Comparison of ENCODE assay signal across 8 mouse cellular contexts in genomic region chr11:22671791-22672490, GRCm38 (mm10).
DNase-seq lines count a peak whose midpoint lies in the region; ATAC-seq lines count a peak whose summit lies in the region.

No protein-coding gene starts in this region.

- ATAC-seq in embryonic facial prominence, embryonic 11.5 days (replicated peaks; ENCODE audit: insufficient number of reproducible peaks, low FRiP score, low TSS enrichment, low read depth), result peak; percentile 92
- peak; percentile 97 for ATAC-seq in forebrain, embryonic 12.5 days (ENCODE audit: low FRiP score)
- ATAC-seq in limb, embryonic 12.5 days (ENCODE audit: insufficient number of reproducible peaks, insufficient read depth, low FRiP score, low TSS enrichment, low read depth), result peak; percentile 88; the same call in 1 of the 2 replicates
- no peak for ATAC-seq in stomach, embryonic 16.5 days (ENCODE audit: insufficient read depth, low FRiP score)

- no peaks in the 10 kb centered on the region for H3K9me3 ChIP-seq in embryonic facial prominence, embryonic 11.5 days (replicated peaks; ENCODE audit: control insufficient read depth, low read length)
- no peaks in the 10 kb centered on the region for H3K9me3 ChIP-seq in embryonic facial prominence, embryonic 10.5 days
- no peaks in the 10 kb centered on the region for H3K9me3 ChIP-seq in forebrain, embryonic 12.5 days
- no peaks in the 10 kb centered on the region for H3K9me3 ChIP-seq in limb, embryonic 12.5 days
- no peaks in the 10 kb centered on the region for H3K9me3 ChIP-seq in stomach, embryonic 16.5 days (replicated peaks; ENCODE audit: control insufficient read depth, low read length)

- no peaks in the 10 kb centered on the region for H3K4me1 ChIP-seq in embryonic facial prominence, embryonic 11.5 days (ENCODE audit: control insufficient read depth, insufficient read depth, low read length)
- peaks cover 12% of the 10 kb centered on the region for H3K4me1 ChIP-seq in embryonic facial prominence, embryonic 10.5 days
- peaks cover 11% of the 10 kb centered on the region for H3K4me1 ChIP-seq in forebrain, embryonic 12.5 days
- H3K4me1 ChIP-seq in limb, embryonic 12.5 days (replicated peaks), result peaks cover 11% of the 10 kb centered on the region; the same call in 1 of the 2 replicates
- no peaks in the 10 kb centered on the region for H3K4me1 ChIP-seq in stomach, embryonic 16.5 days (ENCODE audit: control insufficient read depth, insufficient read depth, low read length)

- H3K9ac ChIP-seq in embryonic facial prominence, embryonic 11.5 days (replicated peaks; ENCODE audit: low read length), result no peak overlapping the region
- H3K9ac ChIP-seq in forebrain, embryonic 12.5 days, result no peak overlapping the region
- H3K9ac ChIP-seq in limb, embryonic 12.5 days (replicated peaks), result no peak overlapping the region
- no peak overlapping the region for H3K9ac ChIP-seq in stomach, embryonic 16.5 days (ENCODE audit: low read length)

- no peak overlapping the region for H3K27ac ChIP-seq in embryonic facial prominence, embryonic 11.5 days (replicated peaks; ENCODE audit: low read depth, low read length)
- H3K27ac ChIP-seq in embryonic facial prominence, embryonic 10.5 days (replicated peaks), result no peak overlapping the region
- H3K27ac ChIP-seq in forebrain, embryonic 12.5 days, result peak overlapping the region; percentile 48; the same call in 1 of the 2 replicates
- peak overlapping the region; percentile 53; the same call in 1 of the 2 replicates for H3K27ac ChIP-seq in limb, embryonic 12.5 days
- H3K27ac ChIP-seq in stomach, embryonic 16.5 days (ENCODE audit: low read length), result peak overlapping the region; percentile 23; the same call in 1 of the 2 replicates

- H3K27me3 ChIP-seq in embryonic facial prominence, embryonic 11.5 days (ENCODE audit: control insufficient read depth, insufficient read depth, low read length), result no peaks in the 10 kb centered on the region
- no peaks in the 10 kb centered on the region for H3K27me3 ChIP-seq in embryonic facial prominence, embryonic 10.5 days (replicated peaks; ENCODE audit: low read depth, poor library complexity, severe bottlenecking)
- no peaks in the 10 kb centered on the region for H3K27me3 ChIP-seq in forebrain, embryonic 12.5 days
- no peaks in the 10 kb centered on the region for H3K27me3 ChIP-seq in limb, embryonic 12.5 days
- no peaks in the 10 kb centered on the region for H3K27me3 ChIP-seq in stomach, embryonic 16.5 days (ENCODE audit: control insufficient read depth, insufficient read depth, low read length)

- DNase-seq in embryonic facial prominence, embryonic 11.5 days (ENCODE audit: low spot score), result peak; percentile 55
- DNase-seq in embryonic facial prominence, embryonic 10.5 days (ENCODE audit: low spot score), result no peak
- DNase-seq in NIH3T3 (ENCODE audit: low read depth), result peak; percentile 54
- no peak for DNase-seq in ovary, adult 18-20 months (ENCODE audit: low spot score)
- DNase-seq in gastrocnemius, postnatal 14 days, result no peak

- WGBS in embryonic facial prominence, embryonic 11.5 days, result 39% methylated on average over 5 of the region's 5 CpGs
- WGBS in embryonic facial prominence, embryonic 10.5 days, result 49% methylated on average over 5 of the region's 5 CpGs
- 41% methylated on average over 5 of the region's 5 CpGs for WGBS in forebrain, embryonic 12.5 days
- 22% methylated on average over 5 of the region's 5 CpGs for WGBS in limb, embryonic 12.5 days
- 39% methylated on average over 5 of the region's 5 CpGs for WGBS in stomach, embryonic 16.5 days

- H3K4me3 ChIP-seq in embryonic facial prominence, embryonic 11.5 days (ENCODE audit: low read depth, low read length), result no peak overlapping the region
- H3K4me3 ChIP-seq in embryonic facial prominence, embryonic 10.5 days, result no peak overlapping the region
- H3K4me3 ChIP-seq in forebrain, embryonic 12.5 days (replicated peaks), result no peak overlapping the region
- no peak overlapping the region for H3K4me3 ChIP-seq in limb, embryonic 12.5 days (replicated peaks)
- no peak overlapping the region for H3K4me3 ChIP-seq in stomach, embryonic 16.5 days (replicated peaks; ENCODE audit: low read length)

- H3K36me3 ChIP-seq in embryonic facial prominence, embryonic 11.5 days (replicated peaks; ENCODE audit: control insufficient read depth, insufficient read depth, low read depth, low read length), result no peaks in the 10 kb centered on the region
- H3K36me3 ChIP-seq in embryonic facial prominence, embryonic 10.5 days (replicated peaks), result no peaks in the 10 kb centered on the region
- no peaks in the 10 kb centered on the region for H3K36me3 ChIP-seq in forebrain, embryonic 12.5 days (replicated peaks)
- no peaks in the 10 kb centered on the region for H3K36me3 ChIP-seq in limb, embryonic 12.5 days
- H3K36me3 ChIP-seq in stomach, embryonic 16.5 days (ENCODE audit: control insufficient read depth, insufficient read depth, low read length), result no peaks in the 10 kb centered on the region

- H3K4me2 ChIP-seq in embryonic facial prominence, embryonic 11.5 days (ENCODE audit: low read depth, low read length), result no peak overlapping the region
- H3K4me2 ChIP-seq in forebrain, embryonic 12.5 days, result no peak overlapping the region
- H3K4me2 ChIP-seq in limb, embryonic 12.5 days, result no peak overlapping the region
- H3K4me2 ChIP-seq in stomach, embryonic 16.5 days (ENCODE audit: low read depth, low read length), result no peak overlapping the region

- intact Hi-C loops in gastrocnemius, postnatal 14 days (cut with DNase I; ENCODE audit: low total_unique reads), result no loop called here

Comparison
In these comparisons a context has a peak if more than half of its experiments do, and no peak if none do; other contexts are left out.
1. DNase-seq: peak in embryonic facial prominence, embryonic 11.5 days (single experiment) and NIH3T3 (single experiment); none in embryonic facial prominence, embryonic 10.5 days (single experiment), ovary, adult 18-20 months (single experiment) and gastrocnemius, postnatal 14 days (single experiment).
2. H3K27ac ChIP-seq: peak in forebrain, embryonic 12.5 days (single experiment), limb, embryonic 12.5 days (single experiment) and stomach, embryonic 16.5 days (single experiment); none in embryonic facial prominence, embryonic 11.5 days (single experiment) and embryonic facial prominence, embryonic 10.5 days (single experiment).